Mouse (Mus musculus) cerebellum, adult 9-10 months (tissue): ENCODE data around the gene Mmp2.

Experiments
- DNase-seq: peaks from one replicate; pipeline ENCODE4 v3.0.0; 2022

Gene Mmp2

GRCm38 (mm10) chr8:92897794-92898193, 70.7 kb downstream of the Mmp2 start:
- DNase-seq: no peak

GRCm38 (mm10) chr8:92899590-92899989, 72.5 kb downstream of the Mmp2 start:
- no peak for DNase-seq

- DNase-seq: no peak
Observed at GRCm38 (mm10) chr8:92901107-92901506, 74.0 kb downstream of the Mmp2 start, which contains the start of gene Capns2. Capns2 (plus strand) TSS chr8:92901407.

- no peak for DNase-seq
Observed at GRCm38 (mm10) chr8:92902981-92903380, 75.9 kb downstream of the Mmp2 start.
